Mouse (Mus musculus) adrenal gland, postnatal 10 days (tissue): ENCODE results near the gene Trio. TPM values are rescaled to one million over a fixed set of nuclear protein-coding genes. Genes with fewer than 3 reads are reported as not detected.

Experiments
- DNase-seq: peaks from one replicate; pipeline ENCODE4 v3.0.0; 2021; ENCODE audit warnings: mixed read lengths
- total RNA-seq, 2 experiments: library from RNA; stranded (reverse); gene quantifications; 2 replicates each; pipeline ENCODE4 v1.2.3; 2021

Trio gene
- total RNA-seq, 2 experiments from 2014 or later: 49.8 to 81.3 TPM

DNA sequence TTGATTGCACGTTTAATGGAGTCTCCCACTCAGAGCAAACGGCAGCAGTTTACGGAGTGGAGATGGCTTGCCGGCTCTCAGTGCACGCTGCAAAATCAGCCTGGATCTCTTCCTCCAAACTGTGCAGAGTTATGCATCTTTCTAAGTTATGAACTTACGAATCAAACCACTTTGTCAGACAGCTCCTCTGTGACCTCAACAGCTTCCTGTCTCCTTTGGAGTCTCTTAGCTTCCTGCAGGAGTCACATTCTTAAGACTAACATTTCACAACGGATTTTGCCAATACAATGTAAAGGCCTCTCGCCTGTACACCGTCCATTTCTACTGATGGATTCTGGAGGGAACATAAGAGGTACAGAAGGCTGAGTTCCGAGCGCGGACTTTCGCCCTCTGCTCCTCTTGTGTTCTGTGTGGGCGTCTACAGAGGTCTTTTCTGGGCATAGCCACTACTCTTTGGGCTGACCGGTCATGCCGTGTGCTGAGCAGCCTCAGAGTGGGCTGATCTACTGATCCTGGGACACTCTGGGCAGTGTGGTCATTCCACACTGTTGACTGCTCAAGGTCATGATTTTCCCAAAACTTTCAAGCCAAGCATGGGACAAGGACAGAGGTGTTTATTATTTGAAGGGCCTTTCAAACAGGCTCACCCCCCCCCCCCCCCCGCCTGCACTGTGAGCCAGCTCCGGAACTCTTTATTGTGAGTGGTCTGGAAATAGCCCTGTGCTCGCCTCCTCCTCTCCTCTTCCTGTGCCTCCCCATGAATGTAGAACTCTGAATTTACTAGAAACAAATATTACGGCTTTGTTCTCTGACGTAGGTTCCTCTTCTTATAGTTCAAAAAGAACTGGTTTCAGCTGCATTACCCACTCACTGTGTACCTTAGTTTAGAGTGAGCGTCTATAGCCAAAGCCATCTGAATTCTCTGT, 229.4 kb downstream of the Trio start:
- no peak for DNase-seq

DNA sequence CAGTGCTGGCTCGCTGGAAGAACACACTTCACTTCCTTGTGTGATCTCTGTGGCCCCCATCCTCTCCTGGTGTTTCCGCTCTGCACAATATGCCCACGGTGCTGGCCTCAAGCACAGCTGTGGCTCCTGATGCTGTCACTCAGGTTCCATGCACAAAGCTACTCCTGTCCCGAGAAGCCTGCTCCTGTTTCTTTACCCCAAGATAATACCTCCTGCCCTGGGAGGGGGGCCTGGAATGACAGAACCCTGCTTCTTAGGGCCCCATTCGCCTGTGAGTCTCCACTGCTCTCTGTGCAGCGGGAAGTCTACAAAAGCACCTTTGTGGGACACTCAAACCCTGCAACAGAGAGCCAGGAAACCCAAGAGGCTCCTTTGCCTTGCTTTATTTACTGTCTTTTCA, 232.4 kb downstream of the Trio start:
- no peak for DNase-seq

DNA sequence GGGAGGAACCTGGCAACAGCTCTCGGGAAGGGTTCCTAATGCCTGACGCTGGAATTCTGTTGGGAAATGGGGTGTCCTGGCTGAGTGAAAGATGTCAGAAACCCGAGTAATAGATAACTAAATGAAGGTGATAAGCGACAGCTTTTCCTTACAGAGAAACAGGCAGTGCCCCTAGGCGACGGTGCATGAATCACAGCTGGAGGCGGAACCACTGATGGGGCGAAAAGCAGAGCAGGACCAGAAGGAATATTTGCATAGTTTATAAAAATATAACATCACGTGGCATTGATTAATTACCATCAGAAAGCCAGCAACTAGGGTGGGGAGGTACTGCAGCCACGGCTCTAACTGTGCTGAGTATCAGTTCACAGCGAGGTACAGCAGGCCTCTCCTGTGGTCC, 233.2 kb downstream of the Trio start:
- no peak for DNase-seq

DNA sequence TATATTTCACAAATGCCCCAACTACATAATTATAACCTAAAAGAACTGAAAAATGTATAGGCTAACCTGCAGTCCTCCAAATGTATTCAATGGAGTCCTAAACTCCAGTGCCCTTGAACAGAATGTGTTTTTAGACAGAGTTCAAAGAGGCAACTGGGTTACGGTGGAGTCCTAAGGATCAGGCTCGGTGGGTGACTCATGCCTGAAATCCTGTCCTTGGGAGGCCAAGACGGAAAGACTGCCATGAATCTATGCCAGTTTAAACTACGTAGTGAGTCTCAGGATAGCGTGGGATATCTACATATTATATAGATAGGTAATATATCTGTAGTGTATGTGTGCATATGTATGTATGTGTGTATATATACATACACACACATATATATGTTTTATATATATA, 234.5 kb downstream of the Trio start:
- DNase-seq: no peak

DNA sequence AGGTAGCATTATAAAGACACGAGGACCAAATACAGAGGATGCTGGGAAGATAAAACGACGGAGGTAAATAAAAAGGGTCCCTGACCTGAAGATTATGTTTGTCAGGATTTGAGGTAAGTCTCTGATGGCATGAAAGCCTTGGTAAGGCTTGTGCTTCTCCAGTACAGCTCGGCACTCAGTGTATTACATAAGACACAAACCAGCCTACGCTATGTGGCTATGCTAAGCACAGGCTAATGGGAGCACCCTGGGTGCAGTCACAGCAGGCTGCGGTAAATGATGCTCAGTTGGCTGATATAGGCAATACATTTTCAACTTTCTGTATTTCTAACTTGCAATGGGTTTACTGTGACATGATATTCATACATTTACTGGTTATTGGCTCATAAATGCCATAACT, 234.9 kb downstream of the Trio start:
- DNase-seq: no peak

DNA sequence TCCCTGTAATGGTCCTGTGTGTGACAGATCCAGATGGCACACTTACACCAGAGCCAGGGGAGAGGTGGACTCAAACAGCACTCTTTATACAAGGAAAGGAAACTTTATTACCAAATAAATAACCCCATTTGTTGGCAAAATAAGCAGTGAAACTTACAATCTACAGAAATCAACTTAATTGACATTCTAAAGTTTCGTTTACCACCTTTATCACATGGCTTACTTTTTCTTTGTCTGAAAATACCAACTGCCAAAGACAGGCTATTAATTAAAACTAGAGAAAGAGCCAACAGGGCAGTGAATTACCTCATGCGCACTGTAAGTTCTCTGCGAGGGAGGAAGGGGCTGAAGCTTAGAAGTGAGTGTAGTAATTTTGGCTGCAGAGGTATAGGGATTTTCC, 236.3 kb downstream of the Trio start:
- DNase-seq: no peak

DNA sequence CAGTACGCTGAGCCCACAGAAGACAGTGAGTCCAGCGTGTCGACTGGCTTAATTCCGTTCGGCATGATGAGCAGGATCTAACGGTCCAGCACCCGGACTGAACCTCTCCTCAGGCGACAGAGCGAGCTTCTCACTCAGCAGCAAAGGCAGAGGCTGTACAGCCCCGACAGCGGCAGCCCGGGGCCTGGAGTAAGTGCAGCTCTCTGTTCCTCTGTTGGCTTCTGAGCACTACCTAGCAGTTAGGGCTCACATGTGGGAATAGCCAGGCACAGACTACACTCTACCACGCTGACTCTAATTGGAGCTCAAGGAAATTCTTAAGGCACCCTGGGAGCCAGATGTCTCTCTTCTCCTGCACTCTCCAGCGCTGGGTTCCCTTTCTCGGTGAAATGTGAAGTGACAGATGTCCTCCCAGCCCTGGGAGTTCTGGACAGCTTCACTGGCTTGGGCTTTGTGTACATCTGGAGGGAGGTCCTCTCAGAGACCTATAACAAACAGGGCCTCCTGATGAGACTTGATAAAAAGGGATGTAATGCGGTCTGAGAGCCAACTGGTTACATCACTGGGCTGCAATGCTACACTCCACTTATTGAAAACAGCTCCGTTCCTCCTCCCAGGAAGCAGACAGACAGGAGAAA, 237.4 kb downstream of the Trio start:
- DNase-seq: no peak

DNA sequence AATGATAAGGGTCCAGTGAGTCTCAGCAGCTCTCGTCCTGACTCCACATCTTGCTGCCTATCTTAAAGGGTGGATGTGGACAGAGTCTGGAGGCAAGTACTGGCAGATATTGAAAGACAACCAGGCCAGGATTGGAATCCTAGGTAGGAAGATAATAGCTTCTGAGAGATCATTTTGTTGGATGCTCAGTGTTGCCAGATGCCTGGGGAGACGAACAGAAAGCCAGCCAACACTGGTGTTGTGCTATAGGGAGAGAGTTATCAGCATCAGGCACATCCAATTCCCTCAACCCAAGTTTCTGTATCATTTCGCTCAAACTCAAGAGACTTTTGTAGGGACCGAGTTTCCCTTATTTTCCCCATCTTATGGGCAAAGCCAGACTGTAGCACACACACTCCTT, 238.5 kb downstream of the Trio start:
- DNase-seq: no peak

DNA sequence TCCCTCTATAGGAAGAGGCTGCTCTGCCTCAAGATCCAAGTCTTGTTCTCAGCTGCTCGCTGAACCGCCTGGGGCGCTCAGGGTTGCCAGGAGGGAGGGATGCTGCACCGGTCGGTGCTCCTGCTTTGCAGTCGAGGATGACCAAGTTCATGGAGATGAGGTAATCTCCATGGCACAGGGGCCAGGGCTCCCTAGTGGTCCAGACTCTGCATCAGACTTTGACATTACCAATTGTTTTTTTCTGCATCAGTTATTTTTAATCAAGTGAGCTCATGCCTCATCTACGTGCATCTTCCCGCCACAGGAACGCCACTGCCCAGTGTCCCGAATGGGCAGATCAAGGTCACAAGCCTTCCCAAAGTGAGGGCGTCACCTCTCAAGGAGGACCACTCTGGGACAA, 239.2 kb downstream of the Trio start:
- no peak for DNase-seq

DNA sequence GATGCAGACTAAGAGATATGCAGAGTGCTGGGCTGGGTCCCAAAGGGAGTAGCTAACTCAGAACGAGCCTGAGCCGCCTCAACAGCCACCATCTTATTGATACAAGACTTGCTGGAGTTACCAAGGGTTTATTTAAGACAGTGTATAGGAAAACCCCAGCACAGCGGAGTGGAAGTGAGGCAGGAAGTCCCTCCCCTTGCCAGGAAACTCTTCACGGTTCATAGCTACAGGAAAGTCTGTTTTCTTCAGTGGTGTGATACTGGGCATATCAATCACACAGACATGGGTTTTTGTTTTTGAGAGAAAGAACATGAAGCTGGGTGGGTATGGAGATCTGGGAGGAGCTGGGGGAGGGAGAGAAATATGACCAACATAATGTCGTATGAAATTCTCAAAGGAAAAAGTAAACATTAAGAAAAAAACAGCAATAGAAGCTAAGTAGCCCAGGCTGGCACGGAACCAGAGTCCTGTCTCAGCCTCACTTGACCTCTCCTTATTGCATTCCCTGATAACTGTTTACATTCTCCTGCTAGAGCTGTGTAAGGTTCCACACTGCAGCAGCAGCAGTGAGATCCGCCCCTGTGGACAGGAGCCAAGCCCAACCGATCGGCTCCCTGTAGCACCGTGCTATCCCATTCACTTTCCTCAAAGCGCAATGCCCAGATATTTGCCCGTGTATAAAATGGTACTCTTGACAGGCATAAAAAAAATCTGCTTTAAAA, 240.2 kb downstream of the Trio start:
- DNase-seq: peak; percentile 67

DNA sequence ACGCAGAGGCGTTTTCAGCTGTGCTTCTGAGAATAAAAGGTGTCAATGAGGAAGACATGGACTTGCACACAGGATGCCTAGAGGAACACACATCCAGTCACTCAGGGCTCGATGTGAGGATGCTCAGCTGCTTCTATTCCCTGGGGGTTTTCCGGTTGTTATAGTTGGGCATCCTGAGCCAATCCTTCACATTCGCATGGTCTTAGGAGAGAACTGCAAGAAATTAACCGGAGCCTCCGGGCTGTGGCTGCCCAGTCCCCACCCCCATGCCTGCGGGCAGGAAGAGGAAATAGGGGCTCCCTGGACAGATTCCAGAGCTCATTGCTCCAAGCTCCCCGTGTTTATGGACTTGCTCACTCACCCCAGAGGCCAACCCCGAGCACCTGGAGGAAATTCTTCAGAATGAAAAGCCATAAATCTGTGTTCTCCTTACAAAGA, 241.5 kb downstream of the Trio start:
- peak; percentile 65 for DNase-seq

DNA sequence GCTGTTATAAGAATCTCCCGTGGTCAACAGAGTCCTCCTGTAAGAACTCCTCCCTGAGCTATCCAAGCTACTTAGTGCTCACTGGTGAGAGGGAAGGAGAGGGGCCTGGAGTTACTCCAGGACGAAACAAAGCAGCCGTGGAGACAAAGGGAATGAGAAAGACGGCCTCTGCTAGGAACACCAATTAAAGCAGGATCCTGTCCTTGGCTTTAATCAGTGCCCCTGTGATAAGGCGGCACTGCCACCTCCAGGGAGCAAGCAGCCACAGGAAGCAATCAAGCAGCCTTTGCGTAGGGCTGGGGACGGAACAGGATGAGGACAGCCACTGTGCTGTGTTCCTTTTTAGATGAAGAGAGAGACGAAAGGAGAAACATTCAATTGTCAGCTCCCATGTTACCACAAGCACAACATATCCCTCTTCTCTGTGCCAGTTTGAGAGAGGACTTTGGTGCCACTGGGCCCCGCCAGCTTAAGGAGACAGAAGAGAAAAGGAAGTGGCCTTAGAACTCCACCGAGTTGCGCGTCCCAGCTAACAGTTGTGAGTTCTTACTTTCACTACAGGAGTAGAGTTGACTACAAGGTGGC, 242.0 kb downstream of the Trio start:
- DNase-seq: peak; percentile 56

DNA sequence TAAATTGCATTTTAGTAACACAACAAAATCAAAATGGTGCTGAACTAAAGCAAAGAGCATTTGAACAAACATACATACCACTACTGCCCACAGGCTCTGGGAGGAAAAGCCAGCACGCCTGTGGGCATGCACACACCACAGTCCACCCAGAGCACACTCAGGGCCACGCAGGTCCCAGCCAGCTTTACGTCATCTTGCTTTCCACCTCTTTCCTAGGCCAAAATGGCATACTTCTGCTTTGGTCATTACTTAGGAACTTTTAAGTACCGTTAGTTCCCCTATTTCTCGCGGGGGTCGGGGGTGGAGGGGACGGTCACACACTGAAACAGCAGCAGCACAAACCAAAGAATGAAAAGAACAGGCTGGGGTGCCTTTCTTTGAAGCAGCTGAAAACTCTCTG, 242.6 kb downstream of the Trio start:
- no peak for DNase-seq

DNA sequence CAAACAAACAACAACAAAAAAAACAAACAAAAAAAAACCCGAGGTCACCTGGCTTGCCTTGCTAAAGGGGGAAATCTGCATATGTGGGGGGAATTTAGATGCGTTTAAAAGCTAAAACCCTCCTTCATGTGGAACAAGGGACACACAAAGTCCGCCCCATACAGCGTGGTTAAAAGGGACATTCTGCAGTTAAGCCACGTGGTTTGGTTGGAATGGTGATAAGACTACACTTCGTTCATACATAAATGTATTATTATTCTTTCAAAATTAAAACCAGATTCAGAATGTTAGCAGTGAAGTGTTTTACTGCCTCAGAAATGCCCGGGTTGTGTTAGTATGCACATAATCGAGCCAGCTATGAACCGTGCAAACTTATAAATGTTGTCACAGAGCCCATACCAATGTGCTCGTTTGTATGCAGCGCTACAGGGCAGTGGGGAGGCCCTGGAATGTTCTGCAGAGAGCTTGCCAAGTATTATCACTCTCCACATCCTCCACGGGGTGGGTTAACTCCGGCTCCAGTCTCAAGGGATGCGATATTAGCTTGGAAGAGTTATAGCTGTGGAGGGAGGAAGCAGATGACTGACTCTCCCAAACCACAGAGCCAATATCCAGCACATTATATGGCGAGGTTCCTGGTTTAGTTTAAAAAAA, 243.1 kb downstream of the Trio start:
- peak; percentile 46 for DNase-seq

DNA sequence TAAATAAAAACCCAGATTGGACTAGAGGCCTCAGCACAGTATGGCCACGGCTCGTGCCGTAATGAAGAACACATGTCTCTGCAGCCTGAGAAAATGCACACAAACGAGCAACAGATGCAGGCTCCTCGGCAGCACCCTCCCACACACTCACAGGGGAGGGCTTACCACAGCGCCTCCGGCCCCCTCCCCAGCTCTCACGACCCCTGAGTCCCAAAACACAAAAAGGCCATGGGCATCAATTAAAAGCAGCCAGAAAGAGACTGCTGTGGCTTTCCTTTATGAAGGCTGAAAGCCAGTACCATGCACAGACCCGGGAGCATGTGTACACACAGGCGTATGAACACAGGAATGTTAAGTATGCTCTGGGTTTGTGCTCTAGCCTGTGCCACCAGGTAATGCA, 245.8 kb downstream of the Trio start:
- DNase-seq: no peak

DNA sequence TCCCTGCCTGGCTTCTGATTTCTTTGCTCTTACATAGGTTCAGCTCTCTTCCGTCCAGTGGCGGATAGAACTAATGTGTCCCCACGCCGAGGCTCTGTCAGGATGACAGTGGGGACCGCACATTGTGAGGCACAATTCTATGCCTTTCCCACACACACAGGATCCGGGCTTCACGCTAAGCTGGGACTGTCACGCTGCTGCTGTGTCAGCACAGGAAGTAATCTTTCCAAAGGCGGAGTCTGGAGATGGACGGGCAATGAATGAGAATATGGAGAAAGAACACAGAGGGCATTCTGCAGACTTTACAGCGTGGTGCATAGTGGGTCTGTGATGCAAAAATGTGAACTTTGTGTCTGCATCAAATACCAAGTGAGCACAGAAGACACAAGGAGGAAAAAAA, 246.2 kb downstream of the Trio start:
- no peak for DNase-seq

DNA sequence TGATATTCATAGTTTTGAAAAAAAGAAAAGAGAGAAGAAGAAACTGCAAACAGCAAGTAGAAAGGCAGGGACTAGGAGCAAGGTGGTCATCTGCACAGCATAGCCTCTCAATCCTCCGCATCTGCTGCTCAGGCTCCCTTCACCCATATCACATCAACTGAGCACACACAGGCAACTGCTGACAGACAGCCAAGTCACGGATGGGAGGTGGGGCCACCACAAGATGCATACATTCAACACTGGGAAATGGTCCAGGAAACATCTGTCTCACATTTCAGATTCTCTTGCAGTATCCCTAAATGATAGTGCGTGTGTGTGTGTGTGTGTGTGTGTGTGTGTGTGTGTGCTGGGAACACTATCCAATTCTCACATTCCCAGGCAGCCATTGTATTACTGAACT, 247.4 kb downstream of the Trio start:
- DNase-seq: no peak

DNA sequence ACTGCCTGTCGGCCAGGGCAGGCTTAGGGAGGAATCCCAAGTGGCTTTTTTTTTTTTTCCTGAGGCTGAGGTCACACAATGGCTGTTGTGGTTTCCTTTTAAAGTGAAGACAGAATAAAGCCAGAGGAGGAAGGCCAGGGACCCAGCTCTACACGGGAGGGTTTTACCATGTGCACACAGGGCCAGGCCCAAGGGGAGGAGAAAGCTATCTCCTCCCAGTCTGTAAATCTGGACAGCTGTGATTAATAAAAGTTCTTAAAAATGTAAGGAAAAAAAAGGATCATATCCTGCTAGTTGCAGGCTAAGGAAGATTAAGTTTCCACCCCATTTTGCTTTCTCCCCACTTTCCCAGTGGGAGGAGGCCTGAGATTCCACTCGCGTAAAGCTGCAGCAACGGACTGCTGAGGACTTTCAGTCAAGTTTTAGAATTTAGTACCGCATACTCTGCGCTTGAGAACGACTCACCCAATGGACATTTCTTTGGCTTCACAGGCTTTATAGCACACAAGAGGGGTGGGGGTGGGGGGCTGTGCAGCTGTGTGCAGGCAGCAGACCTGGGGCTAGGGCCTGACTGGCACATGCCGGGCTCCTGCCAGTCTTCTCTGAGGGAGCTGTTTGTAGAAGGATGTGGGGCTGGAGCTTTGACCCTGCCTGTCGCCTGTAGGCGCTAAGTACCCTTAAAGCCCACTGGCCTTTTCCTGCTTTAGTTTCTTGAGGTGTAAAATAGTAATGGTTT, 248.0 kb downstream of the Trio start:
- no peak for DNase-seq

DNA sequence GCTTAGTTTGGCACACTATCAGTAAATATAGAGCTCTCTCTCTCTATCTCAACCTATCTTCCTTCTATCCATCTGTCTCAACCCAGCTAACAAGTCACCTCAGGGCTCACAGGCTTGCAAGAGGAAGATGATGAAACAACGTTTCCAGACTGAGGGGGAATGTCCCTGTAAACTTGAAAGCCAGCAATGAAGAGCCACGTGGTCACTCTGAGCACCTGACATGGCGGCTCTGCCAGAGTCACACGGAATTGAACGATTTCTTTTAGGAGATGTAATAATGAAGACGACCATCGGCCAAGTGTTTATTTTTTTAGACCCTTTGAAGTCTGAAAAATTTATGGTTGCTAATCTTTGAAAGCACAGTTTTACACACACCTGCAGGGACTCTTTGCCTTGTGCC, 251.2 kb downstream of the Trio start:
- no peak for DNase-seq

DNA sequence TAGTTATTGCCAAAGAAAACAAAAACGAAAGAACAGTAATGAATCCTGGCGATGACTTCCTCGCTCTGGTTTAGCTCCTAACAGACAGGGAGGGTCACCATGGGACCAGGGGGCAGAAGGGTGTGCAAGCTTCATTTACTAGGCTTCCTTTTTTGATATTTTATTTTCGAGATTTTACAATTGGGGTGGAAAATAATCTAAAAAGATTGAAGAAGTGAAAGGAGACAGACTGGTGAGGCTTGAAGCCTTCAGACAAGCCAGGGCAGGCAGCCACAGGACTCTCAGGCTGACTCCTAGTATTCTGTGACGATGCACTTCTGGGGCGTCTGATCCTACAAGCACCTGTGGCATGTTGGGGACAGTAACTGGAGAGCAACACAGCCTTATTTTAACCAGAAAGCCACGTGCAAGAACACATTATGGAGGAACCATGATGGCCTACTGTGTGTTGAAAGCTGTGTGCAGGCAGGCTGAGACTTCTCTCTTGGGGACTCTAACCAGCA, 253.5 kb downstream of the Trio start:
- DNase-seq: no peak

DNA sequence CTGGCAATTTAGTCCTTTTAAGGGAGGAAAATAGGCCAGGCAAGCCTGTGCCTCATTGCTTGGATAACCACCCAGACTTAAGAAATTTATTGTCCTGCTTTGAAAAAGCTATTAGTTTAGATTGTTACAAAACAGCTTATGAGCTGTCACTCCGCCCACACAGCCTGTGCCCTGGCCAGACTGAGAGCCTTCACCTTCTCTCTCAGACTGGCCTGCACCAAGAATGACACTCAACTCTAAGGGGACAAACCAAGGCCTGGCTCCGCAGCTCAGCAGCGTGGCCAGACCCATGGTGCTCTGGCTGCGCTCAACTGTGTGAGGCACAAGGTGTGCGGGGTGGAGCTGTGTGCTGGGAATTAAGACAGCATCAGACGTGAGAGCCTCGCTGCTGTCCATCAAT, 254.1 kb downstream of the Trio start:
- DNase-seq: peak; percentile 63
